Mouse (Mus musculus): ENCODE measurements around the gene Bcl7a.

Gene Bcl7a

GRCm38 (mm10) chr5:123416566-123417518, 73.2 kb downstream of the Bcl7a start:
- no peak for DNase-seq (ENCODE audit: low spot score)

GRCm38 (mm10) chr5:123423885-123424284, 80.3 kb downstream of the Bcl7a start:
- no peak for DNase-seq (ENCODE audit: low spot score)
